Mouse (Mus musculus): ENCODE measurements at regions not wholly inside any gene's neighbourhood (a gene's known extent, or its start where the extent isn't known, plus 50 kb on each side); places are given as distances from the start of the nearest gene placed in this dataset.

GRCm38 (mm10) chr1:128711121-128711520 is 119.0 kb upstream of the Cxcr4 start:
- TF ChIP-seq POLR2A (IDR thresholded peaks at IDR 0.05; ENCODE audit: insufficient read length, low read depth) (no peak), USF1 (IDR thresholded peaks at IDR 0.05; ENCODE audit: low read depth) (no peak)

Data from myocyte (in vitro differentiated cells).